Mouse (Mus musculus): ENCODE results near the gene Gm28051.

The Gm28051 gene

GRCm38 (mm10) chr12:102706833-102707463, 50.6 kb downstream of the Gm28051 start:
- no peak for DNase-seq (ENCODE audit: low read depth, low spot score)

GRCm38 (mm10) chr12:102705906-102706640, 51.5 kb downstream of the Gm28051 start:
- no peak for DNase-seq (ENCODE audit: low read depth, low spot score)

DNA sequence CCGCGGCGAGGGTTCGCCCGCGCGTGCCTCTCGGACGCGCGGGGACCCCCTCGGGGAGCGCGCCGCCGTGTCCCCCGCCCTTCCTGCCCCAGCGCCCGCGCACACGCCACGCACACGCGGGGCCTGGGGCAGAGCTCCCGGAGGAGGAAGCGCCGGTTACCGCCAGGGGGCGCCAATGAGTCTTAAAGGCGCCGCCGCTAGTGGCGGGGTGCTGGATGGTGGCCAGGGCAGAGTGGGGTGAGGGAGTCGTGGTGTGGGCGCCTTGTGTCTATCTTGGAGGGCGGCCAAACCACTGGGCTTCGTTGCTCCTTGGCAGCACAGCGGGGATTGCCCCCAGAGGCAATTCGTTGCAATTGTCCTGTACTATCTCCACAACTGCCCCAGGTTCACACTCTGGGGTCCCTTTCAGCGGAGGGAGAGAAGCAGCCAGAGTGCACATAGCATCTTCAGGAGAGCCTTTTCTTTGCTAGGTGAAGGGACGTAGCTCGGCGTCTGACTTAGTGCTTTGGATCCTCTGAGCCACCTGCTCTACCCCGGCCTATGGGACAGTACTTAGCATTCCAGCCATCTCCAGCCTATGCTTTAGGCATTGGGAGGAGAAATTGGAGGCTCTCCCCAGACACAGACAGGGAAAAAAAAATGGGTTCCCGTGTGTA, 52.2 kb downstream of the Gm28051 start:
- peak; percentile 62 for DNase-seq (ENCODE audit: low read depth, low spot score)

DNA sequence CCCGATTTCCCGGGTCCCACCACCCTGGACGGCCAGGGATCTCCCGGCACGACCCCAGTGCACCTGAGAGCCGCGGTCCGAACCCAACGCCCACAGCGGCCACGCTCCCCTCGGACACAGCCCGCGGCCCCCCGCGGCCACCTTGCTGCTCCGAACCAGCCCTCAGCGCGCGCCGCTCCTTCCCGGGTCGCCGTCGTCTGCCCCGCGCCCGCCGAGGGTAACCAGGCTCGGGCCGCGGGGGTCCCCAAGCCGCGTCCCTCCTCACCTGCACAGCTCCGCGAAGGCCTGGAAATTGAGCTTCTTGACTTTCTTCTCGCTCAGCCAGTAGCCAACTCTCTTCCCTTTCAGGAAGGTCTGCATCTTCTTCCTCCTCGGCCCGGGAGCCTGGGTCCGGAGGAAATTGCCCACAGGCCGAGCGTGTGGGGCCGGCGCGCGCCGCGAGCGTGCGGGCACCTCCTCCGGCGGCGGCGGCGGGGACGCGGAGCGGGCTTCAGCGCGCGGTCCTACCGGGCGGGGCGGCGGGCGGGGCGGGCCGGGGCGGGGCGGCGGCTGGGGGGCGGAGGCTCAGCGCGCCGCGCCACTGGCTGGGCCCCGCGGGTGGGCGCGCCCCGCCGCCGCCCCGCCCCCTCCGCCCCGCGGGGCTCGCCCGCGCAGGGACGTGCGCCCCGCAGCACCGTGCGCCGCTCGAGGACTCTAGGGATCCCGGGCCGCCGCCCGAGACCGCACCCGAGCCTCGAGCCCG, 52.9 kb downstream of the Gm28051 start, which contains the start of gene Itpk1:
Gene Itpk1, minus strand, starts transcription at position 474 of the 742 bp plus-strand sequence.
- peak; percentile 55 for DNase-seq (ENCODE audit: low read depth, low spot score)

DNA sequence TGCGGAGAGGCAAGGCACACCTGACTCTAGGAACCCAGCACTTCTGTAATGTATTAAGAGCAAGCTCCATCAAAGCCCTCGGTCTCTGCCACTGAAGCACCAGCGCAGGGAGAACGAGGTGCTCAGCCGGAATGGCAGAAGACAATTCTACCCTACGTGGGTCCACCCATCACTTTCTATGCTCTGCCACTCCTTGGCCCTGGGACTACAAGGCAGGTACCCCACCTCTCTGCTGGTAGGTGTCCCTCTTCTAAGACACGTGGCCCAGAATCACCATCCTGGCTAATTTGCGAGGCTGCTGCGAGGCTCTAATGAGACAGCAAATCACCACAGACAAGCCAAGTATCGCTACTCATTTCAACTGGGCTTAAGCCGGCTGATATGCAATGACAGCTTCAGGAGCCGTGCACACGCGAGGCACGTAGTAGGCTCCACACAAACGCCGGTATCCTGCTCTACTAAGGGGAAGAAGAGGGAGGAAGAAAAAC, 53.6 kb downstream of the Gm28051 start:
- DNase-seq (ENCODE audit: low read depth, low spot score): no peak

GRCm38 (mm10) chr12:102703441-102703840, 54.1 kb downstream of the Gm28051 start:
- no peak for DNase-seq (ENCODE audit: low read depth, low spot score)

DNA sequence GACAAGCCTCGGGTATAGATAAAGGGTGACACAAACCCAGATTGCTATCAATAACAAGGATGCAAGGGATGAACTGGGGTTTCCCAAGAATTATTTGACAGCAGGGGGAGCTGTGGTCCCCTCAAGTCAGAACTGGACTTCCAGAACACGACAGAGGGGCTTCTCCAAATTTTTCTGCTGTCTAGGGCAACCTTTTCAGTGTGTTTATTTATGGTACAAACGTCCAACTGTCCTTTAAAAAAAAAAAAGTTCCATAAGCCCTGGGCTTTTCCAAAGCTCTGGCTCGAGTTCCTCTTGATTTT, 54.5 kb downstream of the Gm28051 start:
- DNase-seq (ENCODE audit: low read depth, low spot score): no peak

- DNase-seq (ENCODE audit: low read depth, low spot score): peak; percentile 55
Observed at GRCm38 (mm10) chr12:102702356-102703110, 55.0 kb downstream of the Gm28051 start.

GRCm38 (mm10) chr12:102701691-102702207, 55.8 kb downstream of the Gm28051 start:
- DNase-seq (ENCODE audit: low read depth, low spot score): no peak

DNA sequence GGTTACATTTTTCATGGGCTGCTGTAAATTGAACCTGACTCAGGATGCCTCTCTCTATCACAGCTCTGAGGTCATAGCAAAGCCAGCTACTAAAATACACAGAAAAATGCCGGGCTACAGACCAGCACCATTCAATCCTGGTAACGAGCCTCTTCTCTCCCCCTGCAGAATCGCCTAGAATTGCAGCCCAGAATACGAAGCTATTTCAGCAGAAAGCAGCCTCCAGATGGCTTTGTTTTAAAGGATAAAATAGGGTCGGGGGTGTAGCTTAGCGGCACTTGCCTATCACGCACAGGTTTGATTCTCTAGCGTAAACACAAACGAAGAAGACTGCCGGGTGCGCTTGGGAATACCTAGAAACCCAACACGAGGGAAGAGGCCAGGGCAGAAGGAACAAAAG, 57.1 kb downstream of the Gm28051 start:
- no peak for DNase-seq (ENCODE audit: low read depth, low spot score)

- DNase-seq (ENCODE audit: low read depth, low spot score): no peak
Observed at GRCm38 (mm10) chr12:102699156-102699555, 58.4 kb downstream of the Gm28051 start.

- DNase-seq (ENCODE audit: low read depth, low spot score): no peak
Observed at GRCm38 (mm10) chr12:102698089-102698684, 59.4 kb downstream of the Gm28051 start.

- no peak for DNase-seq (ENCODE audit: low read depth, low spot score)
Observed at GRCm38 (mm10) chr12:102697381-102697780, 60.2 kb downstream of the Gm28051 start.

- DNase-seq (ENCODE audit: low read depth, low spot score): no peak
Observed at GRCm38 (mm10) chr12:102696635-102697354, 60.8 kb downstream of the Gm28051 start.

- no peak for DNase-seq (ENCODE audit: low read depth, low spot score)
Observed at GRCm38 (mm10) chr12:102695369-102696239, 62.0 kb downstream of the Gm28051 start.

- DNase-seq (ENCODE audit: low read depth, low spot score): no peak
Observed at GRCm38 (mm10) chr12:102691761-102692160, 65.8 kb downstream of the Gm28051 start.

DNA sequence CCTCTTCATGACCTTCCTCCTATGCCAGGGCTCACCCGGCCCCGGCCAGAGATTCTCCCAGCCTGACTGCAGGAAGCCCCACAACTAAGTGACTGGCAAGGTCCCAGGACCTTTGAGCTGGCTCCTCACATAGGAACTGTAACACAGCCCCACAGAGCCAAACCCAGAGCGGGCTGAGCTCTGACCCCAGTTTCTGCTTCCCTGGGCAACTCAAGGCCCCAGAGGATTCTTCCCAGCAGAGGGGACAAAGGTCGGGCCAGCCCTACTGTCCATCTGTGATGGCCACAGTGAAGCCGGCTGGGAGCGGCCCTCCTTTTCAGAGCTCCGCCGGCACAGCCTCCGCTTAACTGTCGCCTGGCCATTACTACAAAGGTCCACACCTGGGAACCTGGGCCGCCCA, 66.4 kb downstream of the Gm28051 start:
- no peak for DNase-seq (ENCODE audit: low read depth, low spot score)

- no peak for DNase-seq (ENCODE audit: low read depth, low spot score)
Observed at GRCm38 (mm10) chr12:102689773-102690563, 67.6 kb downstream of the Gm28051 start.

Measured in c-Kit-negative CD71-positive TER-119-positive erythroid progenitor cells, embryonic 14.5 days (primary cell).